Mouse (Mus musculus) stomach, embryonic 14.5 days (tissue): Measurements from ENCODE around the gene Trappc10. TPM values are rescaled to one million over a fixed set of nuclear protein-coding genes. Genes with fewer than 3 reads are reported as not detected.
A peak's percentile ranks its signal among the peaks of the same experiment; 100 is the strongest.

Source experiments
- ATAC-seq: fragments of 200-750 bp; cut with Nextera tagmentation; 2 replicates; pipeline ENCODE4 v1.8.0; 2017; ENCODE audit warnings: low read depth, moderate TSS enrichment; ENCODE audit not compliant: insufficient number of reproducible peaks, insufficient read depth, low FRiP score
- H3K27ac ChIP-seq: fragments of 300-500 bp; sonication (generic); 2 replicates; pipeline ENCODE4 v1.5.1; 2014; ENCODE audit warnings: mild to moderate bottlenecking, low read length, moderate library complexity, mixed read lengths
- H3K27me3 ChIP-seq: fragments of 300-500 bp; sonication (generic); 2 replicates; pipeline ENCODE4 v1.6.1; 2014; ENCODE audit warnings: low read length, control low read depth, mixed read lengths; ENCODE audit not compliant: control insufficient read depth, insufficient read depth
- H3K36me3 ChIP-seq: fragments of 300-500 bp; sonication (generic); 2 replicates; pipeline ENCODE4 v1.6.1; 2014; ENCODE audit warnings: mild to moderate bottlenecking, control low read depth, low read length, moderate library complexity, mixed read lengths; ENCODE audit not compliant: control insufficient read depth, insufficient read depth
- H3K4me1 ChIP-seq: fragments of 300-500 bp; sonication (generic); 2 replicates; pipeline ENCODE4 v1.6.1; 2014; ENCODE audit warnings: low read length, control low read depth, mixed read lengths; ENCODE audit not compliant: control insufficient read depth, insufficient read depth
- H3K4me2 ChIP-seq: fragments of 300-500 bp; sonication (generic); replicated peaks from 2 replicates; pipeline ENCODE4 v1.6.1; 2014; ENCODE audit warnings: low read depth, low read length, control low read depth
- H3K4me3 ChIP-seq: fragments of 300-500 bp; sonication (generic); 2 replicates; pipeline ENCODE4 v1.5.1; 2014; ENCODE audit warnings: low read depth, low read length, control low read depth
- H3K9ac ChIP-seq: fragments of 300-500 bp; sonication (generic); replicated peaks from 2 replicates; pipeline ENCODE4 v1.6.1; 2014; ENCODE audit warnings: low read depth, mild to moderate bottlenecking, control low read depth, low read length, moderate library complexity, mixed read lengths
- H3K9me3 ChIP-seq: fragments of 300-500 bp; sonication (generic); 2 replicates; pipeline ENCODE4 v1.6.1; 2016; ENCODE audit warnings: low read depth, low read length, control low read depth; ENCODE audit not compliant: control insufficient read depth
- WGBS: fragments of 180-500 bp; shearing (Covaris S2); extraction: QIAGEN DNeasy Blood & Tissue Kit; methylation state at CpG from one replicate; pipeline ENCODE4 v1.1.7; 2014; 5-methylcytosine and 5-hydroxymethylcytosine counted together
- polyA plus RNA-seq: library from polyadenylated mRNA; unstranded; fragments of >200 nt; fragmentation: Nextera tagmentation; extraction: Ambion mirVana; gene quantifications from 2 replicates; pipeline ENCODE4 v1.2.1, GENCODE M21; 2014

Trappc10 gene
- polyA plus RNA-seq, 1 experiment from 2014 or later: 14.7 TPM

DNA sequence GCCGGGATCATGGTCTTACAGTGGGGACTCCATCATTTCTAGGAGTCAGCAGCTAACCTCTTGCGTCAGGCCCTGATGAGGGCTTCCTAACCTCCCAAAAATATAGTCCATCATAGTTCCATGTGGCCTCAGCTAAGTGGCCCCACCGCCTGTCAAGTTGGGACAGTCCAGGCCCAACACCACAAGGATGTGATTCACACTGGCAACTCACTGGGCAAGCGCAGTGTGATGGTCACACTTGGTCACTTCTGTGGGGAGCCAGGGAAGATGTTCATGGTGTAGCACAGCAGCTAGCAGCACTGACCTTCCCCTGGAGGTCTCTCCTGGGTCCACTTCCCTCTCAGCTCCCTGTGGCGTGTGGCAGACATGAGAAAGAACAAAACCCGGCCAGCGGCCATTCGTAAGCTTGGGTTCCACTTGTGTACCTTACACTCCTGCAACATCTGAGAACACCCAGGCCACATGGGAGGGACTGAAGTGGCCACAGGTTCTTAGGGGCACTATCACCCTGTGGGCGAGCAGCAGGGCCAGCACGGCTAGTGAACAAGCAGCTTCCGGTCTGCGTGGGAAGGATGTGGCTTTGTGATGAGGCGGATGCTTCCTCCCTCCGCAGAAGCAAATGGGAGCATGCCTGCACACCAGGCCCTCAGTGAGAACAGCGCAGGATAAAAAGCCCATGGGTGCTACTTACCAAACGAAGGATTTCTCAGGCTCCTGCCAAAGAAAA lies 83.9 kb downstream of the Trappc10 start:
- Histone ChIP-seq H3K4me3 (no peak overlapping the region), H3K27ac (no peak overlapping the region), H3K4me1 (peaks cover 3% of the 10 kb centered on the region; the same call in 1 of the 2 replicates), H3K4me2 (no peak overlapping the region), H3K9me3 (no peaks in the 10 kb centered on the region), H3K36me3 (peaks cover 28% of the 10 kb centered on the region), H3K9ac (no peak overlapping the region), H3K27me3 (no peaks in the 10 kb centered on the region)
- 87% methylated on average over 16 of the region's 16 CpGs for WGBS
- ATAC-seq: no peak

DNA sequence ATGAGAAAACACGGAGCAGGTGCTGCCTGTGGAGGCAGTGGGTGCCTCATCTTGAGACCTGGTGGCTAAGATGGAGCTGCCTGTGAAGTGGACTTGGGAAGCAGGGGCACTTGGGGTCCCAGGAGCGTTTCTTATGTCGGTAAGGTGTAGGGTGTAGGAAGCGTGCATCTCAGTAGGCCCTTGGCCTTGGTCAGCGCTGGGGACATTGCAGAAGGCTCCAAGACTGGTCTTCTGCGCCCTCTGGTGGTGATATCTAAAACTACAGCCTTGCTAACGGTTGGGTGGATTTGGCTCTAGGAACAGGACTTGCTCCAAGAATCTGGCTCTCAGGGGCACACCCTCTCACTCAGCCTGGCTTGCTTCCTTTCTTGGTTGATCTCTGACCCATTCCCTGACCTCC lies 84.5 kb downstream of the Trappc10 start:
- Histone ChIP-seq H3K9me3 (no peaks in the 10 kb centered on the region), H3K9ac (no peak overlapping the region), H3K4me3 (no peak overlapping the region), H3K4me1 (peaks cover 3% of the 10 kb centered on the region; the same call in 1 of the 2 replicates), H3K27me3 (no peaks in the 10 kb centered on the region), H3K4me2 (peak overlapping the region; percentile 35; the same call in 1 of the 2 replicates), H3K36me3 (peaks cover 28% of the 10 kb centered on the region), H3K27ac (peak overlapping the region; percentile 29; the same call in 1 of the 2 replicates)
- peak; percentile 76 for ATAC-seq
- 5% methylated on average over 7 of the region's 7 CpGs for WGBS

DNA sequence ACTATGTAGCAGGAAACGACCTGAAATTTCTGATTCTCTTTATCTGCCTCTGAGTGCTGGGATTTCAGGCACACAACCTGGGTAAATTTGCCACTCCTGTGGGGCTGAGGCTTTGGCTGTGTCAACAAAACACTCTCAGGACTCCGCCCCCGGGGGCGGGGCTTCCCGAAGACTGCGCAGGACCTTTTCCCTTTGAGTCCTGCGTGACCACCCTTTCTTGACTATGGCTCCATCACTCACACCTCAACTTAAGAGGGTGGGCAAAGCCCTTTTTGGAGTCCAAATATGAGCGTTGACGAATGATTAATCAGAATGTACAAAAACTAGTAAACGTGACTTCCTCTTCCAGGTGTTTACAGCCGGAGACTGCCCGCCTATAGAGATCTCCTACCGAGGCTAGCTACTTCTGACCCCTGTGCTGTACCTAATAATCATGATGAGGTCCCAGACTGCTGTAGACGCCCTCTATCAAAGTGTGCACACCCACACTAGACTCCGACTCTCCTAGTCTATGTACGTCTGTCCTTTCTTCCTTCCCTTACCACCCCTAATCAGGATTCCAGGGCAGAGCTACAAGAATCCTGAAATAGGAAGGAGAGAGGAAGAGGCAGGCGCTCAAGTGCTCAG lies 85.1 kb downstream of the Trappc10 start:
- peak overlapping the region; percentile 29; the same call in 1 of the 2 replicates for H3K27ac ChIP-seq
- 14% methylated on average over 17 of the region's 17 CpGs for WGBS
- peaks cover 3% of the 10 kb centered on the region; the same call in 1 of the 2 replicates for H3K4me1 ChIP-seq
- H3K9me3 ChIP-seq: no peaks in the 10 kb centered on the region
- no peak overlapping the region for H3K9ac ChIP-seq
- peaks cover 25% of the 10 kb centered on the region for H3K36me3 ChIP-seq
- ATAC-seq: peak; percentile 76
- no peak overlapping the region for H3K4me3 ChIP-seq
- H3K27me3 ChIP-seq: no peaks in the 10 kb centered on the region
- H3K4me2 ChIP-seq: peak overlapping the region; percentile 35

DNA sequence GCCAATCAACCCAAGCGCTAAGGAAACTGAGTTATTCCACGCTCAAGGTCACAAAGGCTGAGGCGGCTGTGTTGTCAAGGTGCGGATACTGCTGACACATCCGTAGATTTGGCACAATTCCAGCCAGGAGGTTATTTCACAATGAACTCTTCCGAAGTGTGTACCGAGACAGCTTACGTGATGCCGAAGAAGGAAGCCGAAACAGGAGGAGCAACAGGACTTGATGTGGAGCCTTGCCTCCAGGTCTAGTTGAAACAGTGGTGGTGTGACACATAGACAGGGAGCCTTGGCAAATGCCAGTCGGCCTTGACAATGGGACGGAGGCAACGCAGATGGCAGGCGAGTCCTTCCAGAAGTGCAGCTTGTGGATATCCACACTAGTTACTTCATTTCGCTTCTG lies 86.4 kb downstream of the Trappc10 start:
- Histone ChIP-seq H3K9me3 (no peaks in the 10 kb centered on the region), H3K4me1 (peaks cover 3% of the 10 kb centered on the region; the same call in 1 of the 2 replicates), H3K4me3 (no peak overlapping the region), H3K9ac (no peak overlapping the region), H3K4me2 (no peak overlapping the region), H3K27me3 (no peaks in the 10 kb centered on the region), H3K36me3 (peaks cover 17% of the 10 kb centered on the region), H3K27ac (no peak overlapping the region)
- ATAC-seq: no peak
- WGBS: 78% methylated on average over 15 of the region's 15 CpGs

DNA sequence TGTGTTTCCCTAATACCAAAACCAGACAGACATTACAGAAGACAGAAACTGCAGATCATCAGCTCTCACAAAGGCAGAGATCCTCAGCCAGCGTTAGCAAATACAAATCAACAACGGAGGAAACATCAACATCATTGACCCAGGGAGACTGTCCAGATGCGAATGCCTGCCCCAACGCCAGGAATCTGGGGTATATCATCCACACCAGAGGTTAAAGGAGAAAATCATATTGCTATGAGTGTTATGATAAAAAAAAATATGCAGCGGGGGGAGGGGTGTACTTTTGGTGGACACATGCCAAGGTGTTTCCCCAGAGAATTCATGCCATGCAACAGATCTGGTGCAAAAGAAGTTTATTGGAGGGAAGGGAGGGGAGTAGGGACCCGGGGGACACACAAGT lies 87.5 kb downstream of the Trappc10 start:
- peaks cover 3% of the 10 kb centered on the region; the same call in 1 of the 2 replicates for H3K4me1 ChIP-seq
- H3K36me3 ChIP-seq: peaks cover 10% of the 10 kb centered on the region
- H3K4me2 ChIP-seq: no peak overlapping the region
- H3K27me3 ChIP-seq: no peaks in the 10 kb centered on the region
- no peak for ATAC-seq
- H3K9me3 ChIP-seq: no peaks in the 10 kb centered on the region
- WGBS: 52% methylated on average over 6 of the region's 6 CpGs
- no peak overlapping the region for H3K27ac ChIP-seq
- H3K4me3 ChIP-seq: no peak overlapping the region
- no peak overlapping the region for H3K9ac ChIP-seq

DNA sequence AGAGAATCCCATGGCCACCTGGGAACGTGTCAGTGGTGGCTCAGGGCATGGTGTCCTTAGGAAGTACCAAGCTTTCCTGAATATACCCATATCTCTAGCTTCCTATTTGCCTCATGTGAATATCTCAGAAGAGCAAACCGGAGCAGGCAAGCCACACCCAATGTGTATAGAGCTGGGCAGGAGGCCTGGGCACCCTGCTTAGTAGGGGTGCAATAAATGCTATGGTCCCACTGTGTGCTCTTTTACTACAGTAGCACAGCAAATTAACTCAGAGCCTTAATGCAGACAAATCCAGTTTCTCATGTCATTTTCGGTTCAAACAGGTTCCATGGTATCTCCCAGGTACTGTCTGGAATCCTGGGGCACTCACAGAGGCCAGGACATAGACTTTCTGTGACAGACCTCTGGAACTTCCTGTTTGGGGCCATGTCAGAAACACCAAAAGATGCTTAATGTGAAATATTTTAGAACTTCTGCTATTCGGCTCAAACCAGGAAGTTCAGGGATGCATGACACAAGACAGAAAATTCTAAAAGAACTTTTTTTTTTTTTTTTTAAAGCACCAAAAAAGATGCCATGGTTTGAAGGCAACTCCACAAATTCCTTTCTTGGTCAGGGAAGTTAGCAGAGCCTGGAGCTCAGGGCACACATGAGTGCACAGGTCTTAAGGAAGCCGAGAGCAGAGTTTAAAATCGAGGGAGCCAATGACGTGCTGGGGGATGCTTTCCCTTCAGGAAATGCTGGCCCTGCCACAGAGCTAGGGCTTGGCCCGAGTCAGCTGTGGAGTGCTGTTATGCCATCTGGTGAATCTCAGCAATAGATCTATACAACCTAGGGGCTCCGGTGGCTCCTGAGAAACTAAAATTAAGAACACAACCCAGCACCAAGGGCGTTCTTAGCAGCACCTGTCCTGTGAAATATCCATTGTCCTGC lies 95.3 kb downstream of the Trappc10 start:
- WGBS: 66% methylated on average over 10 of the region's 10 CpGs
- H3K9me3 ChIP-seq: no peaks in the 10 kb centered on the region
- no peak overlapping the region for H3K4me2 ChIP-seq
- H3K27me3 ChIP-seq: no peaks in the 10 kb centered on the region
- no peak overlapping the region for H3K9ac ChIP-seq
- H3K4me1 ChIP-seq: no peaks in the 10 kb centered on the region
- H3K36me3 ChIP-seq: no peaks in the 10 kb centered on the region
- ATAC-seq: no peak
- no peak overlapping the region for H3K4me3 ChIP-seq
- H3K27ac ChIP-seq: no peak overlapping the region

DNA sequence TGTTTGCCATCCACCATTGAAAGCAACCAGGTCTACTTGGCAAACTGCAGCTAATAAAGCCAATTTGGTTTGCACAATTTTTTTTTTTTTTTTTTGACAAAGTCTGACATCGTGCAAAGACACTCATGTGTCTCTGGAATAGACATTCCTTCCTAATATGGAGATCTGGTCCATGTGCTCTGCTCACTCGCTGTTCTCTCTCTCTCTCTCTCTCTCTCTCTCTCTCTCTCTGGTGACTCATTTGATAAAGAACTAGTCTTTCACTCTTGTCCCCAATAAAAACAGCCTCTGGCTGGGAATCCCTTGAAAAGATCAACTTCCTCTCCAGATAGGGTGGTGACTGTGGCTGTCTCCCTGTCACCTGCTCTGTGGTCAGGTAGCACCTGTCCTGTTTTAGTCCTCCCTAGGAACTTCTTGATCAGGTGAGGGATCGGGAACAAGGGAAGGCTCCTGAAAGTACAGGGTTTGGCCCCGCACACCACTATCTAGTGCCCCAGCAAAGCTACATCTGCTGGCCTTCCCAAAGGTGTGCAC lies 96.5 kb downstream of the Trappc10 start:
- H3K36me3 ChIP-seq: no peaks in the 10 kb centered on the region
- no peak for ATAC-seq
- 74% methylated on average over 4 of the region's 4 CpGs for WGBS

More for the DNA sequence above, 96.5 kb downstream of the Trappc10 start:
- H3K27ac ChIP-seq: no peak overlapping the region
- no peaks in the 10 kb centered on the region for H3K9me3 ChIP-seq
- H3K4me3 ChIP-seq: no peak overlapping the region
- no peak overlapping the region for H3K4me2 ChIP-seq
- H3K4me1 ChIP-seq: no peaks in the 10 kb centered on the region
- H3K27me3 ChIP-seq: no peaks in the 10 kb centered on the region
- H3K9ac ChIP-seq: no peak overlapping the region
